Mouse (Mus musculus) kidney, postnatal 0 days (tissue): ENCODE measurements around the gene Lrch1. TPM values are rescaled to one million over a fixed set of nuclear protein-coding genes. Genes with fewer than 3 reads are reported as not detected.

ENCODE experiments used
- ATAC-seq: fragments of 200-750 bp; cut with Nextera tagmentation; replicated peaks from 2 replicates; pipeline ENCODE4 v1.8.0; 2017; ENCODE audit warnings: low read depth, moderate number of reproducible peaks, moderate TSS enrichment, moderate library complexity; ENCODE audit not compliant: low FRiP score
- DNase-seq: peaks from one replicate; pipeline ENCODE4 v3.0.0-alpha.2; 2016; ENCODE audit warnings: low spot score
- H3K27ac ChIP-seq: fragments of 300-500 bp; sonication (generic); 2 replicates; pipeline ENCODE4 v1.5.1; 2014; ENCODE audit warnings: mild to moderate bottlenecking
- H3K27me3 ChIP-seq: fragments of 300-500 bp; sonication (generic); 2 replicates; pipeline ENCODE4 v1.6.1; 2014; ENCODE audit warnings: low read length, mixed read lengths; ENCODE audit not compliant: insufficient read depth
- H3K36me3 ChIP-seq: fragments of 300-500 bp; sonication (generic); 2 replicates; pipeline ENCODE4 v1.6.1; 2014; ENCODE audit warnings: low read length, mixed read lengths; ENCODE audit not compliant: insufficient read depth
- H3K4me1 ChIP-seq: fragments of 300-500 bp; sonication (generic); replicated peaks from 2 replicates; pipeline ENCODE4 v1.6.1; 2014; ENCODE audit warnings: antibody characterized with exemption, low read length, mixed read lengths; ENCODE audit not compliant: insufficient read depth
- H3K4me2 ChIP-seq: fragments of 300-500 bp; sonication (generic); 2 replicates; pipeline ENCODE4 v1.6.1; 2014; ENCODE audit warnings: mild to moderate bottlenecking, low read length, moderate library complexity, mixed read lengths
- H3K4me3 ChIP-seq: fragments of 300-500 bp; sonication (generic); replicated peaks from 2 replicates; pipeline ENCODE4 v1.5.1; 2014; ENCODE audit warnings: low read depth, low read length
- H3K9ac ChIP-seq: fragments of 300-500 bp; sonication (generic); 2 replicates; pipeline ENCODE4 v1.6.1; 2014; ENCODE audit warnings: low read depth, low read length
- H3K9me3 ChIP-seq: fragments of 300-500 bp; sonication (generic); replicated peaks from 2 replicates; pipeline ENCODE4 v1.6.1; 2016; ENCODE audit warnings: low read length, inconsistent platforms, mixed read lengths
- CTCF ChIP-seq: IDR thresholded peaks from 2 replicates; pipeline ENCODE4 v1.5.1; 2016; ENCODE audit warnings: antibody characterized with exemption, low read depth, mild to moderate bottlenecking, moderate library complexity
- WGBS: fragments of 180-500 bp; shearing (Covaris S2); extraction: QIAGEN DNeasy Blood & Tissue Kit; methylation state at CpG from one replicate; pipeline ENCODE4 v1.1.7; 2014; 5-methylcytosine and 5-hydroxymethylcytosine counted together
- polyA plus RNA-seq: library from polyadenylated mRNA; unstranded; fragments of >200 nt; fragmentation: Nextera tagmentation; extraction: Ambion mirVana; gene quantifications from 2 replicates; pipeline ENCODE4 v1.2.1, GENCODE M21; 2015

Gene Lrch1
- polyA plus RNA-seq, 1 experiment from 2014 or later, result 16.3 TPM

GRCm38 (mm10) chr14:74831050-74831449 lies 116.6 kb downstream of the Lrch1 start:
- no peak for TF ChIP-seq CTCF
- DNase-seq (peak; percentile 63), ATAC-seq (no peak; the same call in 1 of the 2 replicates)
- no peak overlapping the region for H3K4me3 ChIP-seq
- no peaks in the 10 kb centered on the region for H3K27me3 ChIP-seq
- no peak overlapping the region for H3K9ac ChIP-seq
- H3K4me1 ChIP-seq, result peaks cover 4% of the 10 kb centered on the region; the same call in 1 of the 2 replicates
- no peaks in the 10 kb centered on the region for H3K9me3 ChIP-seq
- H3K36me3 ChIP-seq, result no peaks in the 10 kb centered on the region
- 0 out of 2 replicates have a peak overlapping the region, but pooled peaks have one; percentile 36 for H3K27ac ChIP-seq
- no peak overlapping the region for H3K4me2 ChIP-seq
- 46% methylated on average over 5 of the region's 5 CpGs for WGBS

- TF ChIP-seq CTCF, result no peak
- Histone ChIP-seq H3K4me2 (no peak overlapping the region), H3K4me1 (peaks cover 4% of the 10 kb centered on the region; the same call in 1 of the 2 replicates), H3K27me3 (no peaks in the 10 kb centered on the region), H3K9ac (no peak overlapping the region), H3K36me3 (no peaks in the 10 kb centered on the region), H3K9me3 (no peaks in the 10 kb centered on the region), H3K4me3 (no peak overlapping the region), H3K27ac (no peak overlapping the region)
- DNase-seq, result no peak
- ATAC-seq, result no peak
- WGBS, result 80% methylated on average over 2 of the region's 2 CpGs
Measured at GRCm38 (mm10) chr14:74830591-74830990, 117.1 kb downstream of the Lrch1 start.

GRCm38 (mm10) chr14:74822757-74823680 lies 124.7 kb downstream of the Lrch1 start:
- H3K36me3 ChIP-seq, result peaks cover 8% of the 10 kb centered on the region; the same call in 1 of the 2 replicates
- 71% methylated on average over 7 of the region's 7 CpGs for WGBS
- ATAC-seq (no peak), DNase-seq (no peak)
- no peak overlapping the region for H3K9ac ChIP-seq
- H3K27me3 ChIP-seq, result no peaks in the 10 kb centered on the region
- no peak overlapping the region for H3K27ac ChIP-seq
- H3K4me3 ChIP-seq, result no peak overlapping the region
- no peaks in the 10 kb centered on the region for H3K9me3 ChIP-seq
- no peak for TF ChIP-seq CTCF
- H3K4me2 ChIP-seq, result no peak overlapping the region
- 0 out of 2 replicates have a peak, but pooled peaks cover 4% of the 10 kb centered on the region for H3K4me1 ChIP-seq

GRCm38 (mm10) chr14:74822048-74822447 lies 125.6 kb downstream of the Lrch1 start:
- Histone ChIP-seq H3K36me3 (peaks cover 8% of the 10 kb centered on the region; the same call in 1 of the 2 replicates), H3K27me3 (no peaks in the 10 kb centered on the region), H3K4me3 (no peak overlapping the region), H3K4me2 (no peak overlapping the region), H3K27ac (no peak overlapping the region), H3K9ac (no peak overlapping the region), H3K4me1 (0 out of 2 replicates have a peak, but pooled peaks cover 4% of the 10 kb centered on the region), H3K9me3 (no peaks in the 10 kb centered on the region)
- ATAC-seq, result no peak
- 41% methylated on average over 2 of the region's 2 CpGs for WGBS
- DNase-seq, result no peak
- no peak for TF ChIP-seq CTCF

- H3K27me3 ChIP-seq, result no peaks in the 10 kb centered on the region
- no peak overlapping the region for H3K4me3 ChIP-seq
- H3K4me2 ChIP-seq, result no peak overlapping the region
- peaks cover 18% of the 10 kb centered on the region for H3K36me3 ChIP-seq
- WGBS, result 83% methylated on average over 11 of the region's 11 CpGs
- no peak overlapping the region for H3K27ac ChIP-seq
- ATAC-seq (no peak), DNase-seq (no peak)
- 0 out of 2 replicates have a peak, but pooled peaks cover 4% of the 10 kb centered on the region for H3K4me1 ChIP-seq
- H3K9ac ChIP-seq, result no peak overlapping the region
- no peak for TF ChIP-seq CTCF
- no peaks in the 10 kb centered on the region for H3K9me3 ChIP-seq
Measured at GRCm38 (mm10) chr14:74820180-74820813, 127.4 kb downstream of the Lrch1 start.

- Histone ChIP-seq H3K36me3 (peaks cover 21% of the 10 kb centered on the region), H3K9ac (no peak overlapping the region), H3K9me3 (no peaks in the 10 kb centered on the region), H3K4me3 (no peak overlapping the region), H3K27ac (no peak overlapping the region), H3K27me3 (no peaks in the 10 kb centered on the region), H3K4me1 (0 out of 2 replicates have a peak, but pooled peaks cover 8% of the 10 kb centered on the region), H3K4me2 (no peak overlapping the region)
- DNase-seq (no peak), ATAC-seq (no peak)
- TF ChIP-seq CTCF, result no peak
- WGBS, result 94% methylated on average over 6 of the region's 6 CpGs
Measured at GRCm38 (mm10) chr14:74816705-74817104, 131.0 kb downstream of the Lrch1 start.
